8 mouse cellular contexts compared by ENCODE assay signal in the genomic region with DNA sequence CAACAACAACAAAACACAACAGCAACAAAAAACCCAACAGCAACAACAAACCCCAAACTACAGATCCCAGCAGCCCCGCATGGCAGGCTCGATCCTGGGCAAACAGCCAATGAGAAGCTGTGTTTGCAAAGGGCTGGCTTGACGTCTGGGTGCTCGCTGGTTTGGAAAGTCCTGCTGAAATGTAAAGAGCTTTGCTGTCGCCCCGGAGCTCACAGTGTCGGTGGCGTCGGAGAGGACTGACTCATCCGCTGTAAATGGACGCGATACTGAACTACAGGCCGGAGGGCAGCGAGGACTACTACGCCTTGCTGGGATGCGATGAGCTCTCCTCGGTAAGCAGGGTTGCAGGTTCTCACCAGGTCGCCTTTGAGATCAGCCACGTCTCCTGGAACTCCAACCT. TPM values are rescaled to one million over a fixed set of nuclear protein-coding genes. Genes with fewer than 3 reads are reported as not detected.
A peak's percentile ranks its signal among the peaks of the same experiment; 100 is the strongest.
DNase-seq lines count a peak whose midpoint lies in the region; ATAC-seq lines count a peak whose summit lies in the region.

No protein-coding gene starts in this region.

- peak overlapping the region; percentile 51 for H3K4me3 ChIP-seq in hindbrain, embryonic 15.5 days

- H3K27ac ChIP-seq in hindbrain, embryonic 15.5 days (replicated peaks), result peak overlapping the region; percentile 63

- H3K4me2 ChIP-seq in hindbrain, embryonic 15.5 days, result peak overlapping the region; percentile 70

- peak; percentile 74 for DNase-seq in T-cell, adult 2 months (ENCODE audit: low spot score)
- peak; percentile 87 to 92 for DNase-seq in cerebellum, postnatal 36 days
- DNase-seq in frontal cortex, postnatal 36 days (ENCODE audit: low spot score in 2 of 2), result peak; percentile 81 to 90
- peak; percentile 72 for DNase-seq in left cerebral cortex, adult 11 months (ENCODE audit: low spot score)
- DNase-seq in lung, postnatal 36 days, result peak; percentile 90
- DNase-seq in retina, embryonic 14.5 days (ENCODE audit: low spot score), result peak; percentile 85
- DNase-seq in thymus, postnatal 36 days, result peak; percentile 67 to 73

- ATAC-seq in hindbrain, embryonic 15.5 days (ENCODE audit: low FRiP score, low read depth), result peak; percentile 78

- H3K4me1 ChIP-seq in hindbrain, embryonic 15.5 days (replicated peaks), result peaks cover 11% of the 10 kb centered on the region

- H3K27me3 ChIP-seq in hindbrain, embryonic 15.5 days, result no peaks in the 10 kb centered on the region

- under 1% methylated on average over 19 of the region's 19 CpGs for WGBS in hindbrain, embryonic 15.5 days

- peak overlapping the region; percentile 42 for H3K9ac ChIP-seq in hindbrain, embryonic 15.5 days

- no peaks in the 10 kb centered on the region for H3K9me3 ChIP-seq in hindbrain, embryonic 15.5 days

- H3K36me3 ChIP-seq in hindbrain, embryonic 15.5 days, result no peaks in the 10 kb centered on the region

RNA-seq across cellular contexts. Expression of a gene that starts 4.2 kb away (rescaled TPM):
- 20.8 and 22.0 TPM in 2 replicates for polyA plus RNA-seq in hindbrain, embryonic 15.5 days (2015; fragmentation: Nextera tagmentation; extraction: Ambion mirVana)

RNA-seq across cellular contexts. Expression of a gene that starts 4.9 kb away (rescaled TPM):
- polyA plus RNA-seq in hindbrain, embryonic 15.5 days (2015; fragmentation: Nextera tagmentation; extraction: Ambion mirVana), result 4.6 and 5.0 TPM in 2 replicates

RNA-seq across cellular contexts. Expression of a gene that starts 35.1 kb away (rescaled TPM):
- not detected in 2 replicates for polyA plus RNA-seq in hindbrain, embryonic 15.5 days (2015; fragmentation: Nextera tagmentation; extraction: Ambion mirVana)

RNA-seq across cellular contexts. Expression of a gene that starts 43.5 kb away (rescaled TPM):
- polyA plus RNA-seq in hindbrain, embryonic 15.5 days (2015; fragmentation: Nextera tagmentation; extraction: Ambion mirVana), result 1.7 and 1.8 TPM in 2 replicates

Comparison
In these comparisons a context has a peak if more than half of its experiments do, and no peak if none do; other contexts are left out.
1. Peak in every context shown above with its lines: DNase-seq, ATAC-seq, H3K4me3 ChIP-seq and H3K27ac ChIP-seq.